Mouse (Mus musculus): Measurements from ENCODE around the gene Vmn1r232.
A peak's percentile ranks its signal among the peaks of the same experiment; 100 is the strongest.

Vmn1r232 gene

GRCm38 (mm10) chr17:20919614-20920013 is at the start of gene Vmn1r232:
Gene Vmn1r232, minus strand, starts transcription at chr17:20919714.
- no peak for DNase-seq

DNA sequence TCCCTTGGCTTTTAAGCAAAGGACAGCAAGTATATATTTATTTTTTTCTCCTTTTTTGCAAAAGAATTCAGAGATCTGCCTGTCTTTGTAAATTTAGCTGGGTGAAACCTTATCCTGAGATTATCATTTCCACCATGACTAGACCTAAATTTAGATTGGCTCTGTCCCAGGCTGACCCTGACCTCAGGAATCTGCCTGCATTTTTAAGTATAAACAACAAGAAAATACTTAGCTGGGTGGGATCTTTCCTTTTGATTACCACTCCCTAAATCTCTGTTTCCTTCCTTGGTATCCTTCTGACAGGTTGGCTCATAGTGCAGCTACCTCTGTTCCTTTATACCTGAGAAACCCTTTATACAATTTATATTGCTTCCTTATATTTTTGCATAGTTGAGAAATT is 47.2 kb upstream of the Vmn1r232 start:
- no peak for DNase-seq

- no peak for DNase-seq
Measured at GRCm38 (mm10) chr17:20965421-20965820, 45.9 kb upstream of the Vmn1r232 start.

- no peak for DNase-seq
Measured at GRCm38 (mm10) chr17:20960386-20960785, 40.9 kb upstream of the Vmn1r232 start.

DNA sequence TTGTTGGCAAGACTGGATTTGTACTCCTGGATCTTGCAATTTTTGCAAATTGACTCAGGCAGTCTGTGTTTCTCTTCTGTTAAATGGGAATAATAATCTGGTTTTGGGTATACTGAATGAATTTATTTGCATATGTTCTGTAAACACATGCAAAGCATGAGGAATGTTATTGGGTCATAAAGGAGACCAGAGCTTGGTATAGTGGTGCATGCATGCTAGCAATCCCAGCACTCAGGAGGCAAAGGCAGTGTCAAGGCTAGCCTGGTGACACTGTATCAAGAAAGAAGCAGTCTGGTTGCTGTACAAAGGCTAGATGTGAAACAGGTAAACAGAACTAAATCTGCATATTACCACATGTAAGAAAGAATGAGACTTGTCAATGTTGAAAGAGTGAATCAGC is 27.1 kb upstream of the Vmn1r232 start:
- DNase-seq, result no peak

GRCm38 (mm10) chr17:20946026-20946565 is 26.6 kb upstream of the Vmn1r232 start:
- no peak for DNase-seq

DNA sequence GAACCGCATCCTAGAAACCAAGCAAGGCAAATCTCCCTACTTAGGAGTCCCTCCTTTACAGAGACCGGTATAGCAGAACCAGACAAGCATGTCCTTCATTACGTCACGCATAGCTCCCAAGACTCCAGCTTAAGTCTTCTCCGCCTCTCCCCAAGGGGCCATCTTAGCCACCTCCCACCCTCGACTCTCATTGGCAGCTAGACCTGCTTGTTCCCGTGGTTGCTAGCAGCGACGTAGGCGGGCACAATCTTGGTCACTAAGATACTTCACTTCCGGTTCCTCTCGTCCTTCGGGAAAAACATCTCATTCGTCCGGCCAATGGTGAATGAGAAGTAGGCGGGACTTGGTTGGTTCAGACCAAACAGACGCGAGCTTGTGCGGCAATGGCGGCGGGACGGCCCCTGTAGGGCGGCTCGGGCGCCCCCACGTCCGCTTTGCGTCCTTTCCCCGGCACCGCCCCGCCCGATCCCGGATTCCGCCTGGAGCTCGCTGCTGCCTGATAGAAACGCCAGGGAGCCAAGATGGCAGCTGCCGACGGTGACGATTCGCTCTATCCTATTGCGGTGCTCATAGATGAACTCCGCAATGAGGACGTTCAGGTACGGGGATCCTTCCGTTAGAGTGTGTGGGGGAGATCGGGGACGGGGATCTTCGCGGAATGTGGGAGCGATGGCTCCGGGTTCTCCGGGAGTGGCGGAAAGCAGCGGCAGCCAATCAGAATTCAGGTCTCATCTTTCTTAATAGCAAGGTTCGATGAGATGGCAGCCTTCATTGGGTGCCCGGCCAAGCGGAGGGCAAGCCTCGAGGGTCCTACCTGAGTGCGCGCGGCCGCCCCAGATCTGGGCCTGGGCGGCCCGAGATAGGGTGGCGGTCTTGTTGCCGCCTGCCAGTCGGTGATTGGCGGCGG is 25.7 kb upstream of the Vmn1r232 start, which contains the start of gene Ppp2r1a:
TSS of gene Ppp2r1a (plus strand) at position 327 of the 907 bp plus-strand sequence.
- DNase-seq, result peak; percentile 100

GRCm38 (mm10) chr17:20944226-20944625 is 24.7 kb upstream of the Vmn1r232 start:
- no peak for DNase-seq

DNA sequence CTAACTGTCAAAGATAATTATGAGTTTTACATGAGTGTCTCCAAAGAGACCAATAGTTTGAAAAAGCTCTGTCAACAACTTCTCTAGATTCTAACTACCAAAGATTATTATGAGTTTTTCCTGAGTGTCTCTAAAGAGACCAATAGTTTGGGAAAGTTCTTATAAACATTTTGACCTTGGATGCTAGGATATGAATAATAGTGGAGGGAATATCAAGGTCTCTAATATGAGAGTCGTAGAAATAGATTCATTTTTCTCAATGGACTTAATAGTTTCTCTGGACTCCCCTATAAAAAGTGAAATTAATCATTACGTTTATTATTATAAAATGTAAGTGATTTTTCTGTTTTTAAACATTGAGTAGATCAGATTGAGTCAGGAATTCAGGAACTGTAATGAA is 14.5 kb downstream of the Vmn1r232 start, which contains the start of gene Vmn1r231:
TSS of gene Vmn1r231 (minus strand) at position 101 of the 400 bp plus-strand sequence.
- DNase-seq, result no peak
